Mouse (Mus musculus): ENCODE data around the gene Fam174b.

- no peak for TF ChIP-seq CTCF (IDR thresholded peaks at IDR 0.05; ENCODE audit: low read depth, low read length)
- TF ChIP-seq POLR2A (IDR thresholded peaks at IDR 0.05; ENCODE audit: insufficient read depth, low read length): no peak
These were observed 22.1 kb upstream of the Fam174b start for GRCm38 (mm10) chr7:73718031-73718430.
